Mouse (Mus musculus): ENCODE data around the gene B3gat2.

The B3gat2 gene

GRCm38 (mm10) chr1:23761502-23762135, at the start of gene B3gat2:
Gene B3gat2, plus strand, starts transcription at chr1:23761753.
- peak; percentile 69 for DNase-seq (ENCODE audit: low spot score)

DNA sequence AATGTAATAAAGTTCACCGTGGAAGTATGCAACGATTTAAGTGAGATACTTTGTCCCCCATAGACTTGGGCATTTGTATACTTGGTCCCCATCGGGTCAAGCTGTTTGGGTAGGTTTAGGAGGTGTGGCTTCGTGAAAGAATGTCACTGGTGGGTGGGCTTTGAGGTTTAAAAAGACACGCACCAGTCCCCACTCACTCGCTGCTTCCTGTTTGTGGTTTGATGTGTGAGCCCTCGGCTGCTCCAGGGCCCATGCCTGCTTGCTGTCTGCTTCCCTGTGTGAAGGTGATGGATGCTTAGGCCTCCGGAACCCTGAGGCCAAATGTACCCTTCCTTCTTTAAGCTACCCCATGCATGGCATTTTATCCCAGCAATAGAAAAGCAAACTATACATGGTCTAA, 41.2 kb upstream of the B3gat2 start:
- no peak for DNase-seq (ENCODE audit: low spot score)

GRCm38 (mm10) chr1:23721036-23721435, 40.5 kb upstream of the B3gat2 start:
- no peak for DNase-seq (ENCODE audit: low spot score)

- DNase-seq (ENCODE audit: low spot score) = no peak
These were observed 38.8 kb upstream of the B3gat2 start for GRCm38 (mm10) chr1:23722469-23723372.

DNA sequence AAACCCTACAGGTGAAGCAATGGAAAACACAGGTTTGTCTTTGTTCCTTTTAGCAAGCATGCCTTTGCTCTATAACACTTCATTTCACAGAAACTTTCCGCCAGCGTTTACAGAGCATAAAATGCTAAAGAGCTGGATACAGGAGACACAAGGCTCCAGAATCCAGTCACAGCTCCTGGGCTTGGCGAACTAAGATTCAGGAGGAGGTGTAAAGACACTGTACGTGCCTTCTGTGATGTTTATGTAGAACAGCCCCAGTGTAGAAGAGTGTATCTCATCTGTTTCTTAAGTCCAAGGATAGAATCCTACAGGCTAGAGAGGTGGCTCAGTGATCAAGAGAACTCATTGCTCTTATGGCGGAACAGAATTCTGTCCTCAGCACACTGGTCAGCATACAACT, 30.2 kb upstream of the B3gat2 start:
- no peak for DNase-seq (ENCODE audit: low spot score)

DNA sequence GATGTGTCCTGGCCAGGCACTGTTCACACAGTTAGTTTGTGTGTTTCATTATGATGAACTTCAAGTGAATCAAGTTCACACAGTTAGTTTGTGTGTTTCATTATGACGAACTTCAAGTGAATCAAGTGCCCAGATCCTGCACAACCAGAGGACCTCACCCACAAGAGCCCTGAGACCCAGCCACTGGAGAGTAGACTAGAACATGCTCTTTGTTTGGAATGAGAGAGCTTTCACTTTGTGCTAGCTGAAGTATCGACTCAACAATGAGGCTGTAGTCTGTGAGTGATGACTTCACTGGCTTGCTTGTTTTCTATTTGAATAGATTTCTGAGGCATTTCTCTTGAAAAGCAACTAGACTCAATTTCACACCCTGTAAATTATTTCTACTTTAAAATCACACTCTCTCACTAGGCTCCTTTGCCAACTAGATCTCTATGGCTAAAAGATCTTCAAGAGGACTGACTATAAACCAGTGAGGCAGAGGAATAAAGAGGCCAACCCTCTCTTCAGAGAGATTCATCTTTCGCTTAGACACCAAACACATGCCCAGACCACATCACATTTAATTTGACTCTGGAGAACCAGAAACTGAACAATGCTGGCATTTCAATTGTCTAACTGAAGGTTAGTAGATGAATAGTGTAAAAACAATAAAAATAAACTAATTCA, 10.6 kb upstream of the B3gat2 start:
- DNase-seq (ENCODE audit: low spot score) = no peak

GRCm38 (mm10) chr1:23753091-23753490, 8.5 kb upstream of the B3gat2 start:
- no peak for DNase-seq (ENCODE audit: low spot score)

DNA sequence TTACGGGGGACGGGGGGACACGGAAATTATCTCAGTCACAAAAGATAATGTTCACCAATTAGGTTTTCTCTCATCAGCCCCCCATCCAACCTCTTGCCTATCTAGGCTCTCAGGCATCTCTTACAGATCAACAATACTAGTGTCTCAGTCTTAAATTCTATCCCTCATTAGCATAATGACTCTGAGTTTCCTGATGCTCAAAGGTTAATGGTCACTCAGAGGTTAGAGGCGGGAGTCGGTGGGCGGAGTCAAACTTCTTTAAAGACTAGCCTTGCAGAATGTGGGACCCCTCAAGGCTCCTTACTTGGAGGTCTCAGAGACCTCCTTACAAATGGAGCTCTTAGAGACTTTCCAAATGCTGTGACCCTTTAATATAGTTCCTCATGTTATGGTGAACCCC, 8.0 kb upstream of the B3gat2 start:
- no peak for DNase-seq (ENCODE audit: low spot score)

DNA sequence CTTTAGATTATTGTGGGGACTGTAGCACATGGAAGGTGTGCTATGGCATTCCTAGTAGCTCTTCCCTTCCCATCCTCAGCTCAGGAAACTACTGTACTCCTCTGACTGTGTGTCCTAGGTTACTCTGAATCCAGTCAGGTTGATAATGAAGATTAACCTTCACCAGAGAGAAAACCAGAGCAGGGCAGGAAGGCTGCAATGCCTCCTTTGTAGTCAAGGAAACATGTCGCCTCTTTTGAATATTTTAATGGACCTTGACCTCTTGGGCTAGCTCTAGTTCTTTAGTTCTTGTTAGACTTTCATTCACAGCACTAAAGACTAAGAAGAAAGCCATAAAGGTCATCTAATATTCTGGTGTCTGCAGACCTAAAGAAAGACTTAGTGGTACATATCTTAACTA, 7.2 kb upstream of the B3gat2 start:
- DNase-seq (ENCODE audit: low spot score) = no peak

GRCm38 (mm10) chr1:23754967-23755366, 6.6 kb upstream of the B3gat2 start:
- DNase-seq (ENCODE audit: low spot score) = no peak

DNA sequence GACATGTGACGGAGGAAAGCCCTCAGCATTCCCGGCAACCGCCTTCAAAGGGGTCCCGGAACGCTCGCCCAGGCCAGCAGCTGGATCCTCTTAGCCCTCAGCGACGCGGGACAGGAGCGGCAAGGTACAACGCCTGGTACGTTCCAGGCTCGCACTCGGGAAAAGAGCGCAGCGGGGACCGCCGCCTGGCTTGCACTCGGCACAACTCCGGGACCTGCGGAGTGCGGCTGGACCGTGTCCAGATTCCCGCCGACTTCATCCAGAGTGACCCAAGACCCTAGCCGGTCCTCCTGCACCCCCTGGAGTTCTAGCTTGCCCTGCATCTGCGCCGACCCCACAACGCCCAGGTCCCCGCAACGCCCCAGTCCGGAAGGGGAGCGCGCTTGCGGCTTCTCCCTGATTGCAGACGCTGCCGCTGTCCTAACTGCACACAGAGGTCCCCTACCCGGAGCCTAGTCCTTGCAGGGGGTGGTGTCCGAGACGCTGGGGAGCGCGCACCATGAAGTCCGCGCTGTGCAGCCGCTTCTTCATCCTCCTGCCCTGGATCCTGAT, 659 bp downstream of the B3gat2 start:
- peak; percentile 54 for DNase-seq (ENCODE audit: low spot score)

DNA sequence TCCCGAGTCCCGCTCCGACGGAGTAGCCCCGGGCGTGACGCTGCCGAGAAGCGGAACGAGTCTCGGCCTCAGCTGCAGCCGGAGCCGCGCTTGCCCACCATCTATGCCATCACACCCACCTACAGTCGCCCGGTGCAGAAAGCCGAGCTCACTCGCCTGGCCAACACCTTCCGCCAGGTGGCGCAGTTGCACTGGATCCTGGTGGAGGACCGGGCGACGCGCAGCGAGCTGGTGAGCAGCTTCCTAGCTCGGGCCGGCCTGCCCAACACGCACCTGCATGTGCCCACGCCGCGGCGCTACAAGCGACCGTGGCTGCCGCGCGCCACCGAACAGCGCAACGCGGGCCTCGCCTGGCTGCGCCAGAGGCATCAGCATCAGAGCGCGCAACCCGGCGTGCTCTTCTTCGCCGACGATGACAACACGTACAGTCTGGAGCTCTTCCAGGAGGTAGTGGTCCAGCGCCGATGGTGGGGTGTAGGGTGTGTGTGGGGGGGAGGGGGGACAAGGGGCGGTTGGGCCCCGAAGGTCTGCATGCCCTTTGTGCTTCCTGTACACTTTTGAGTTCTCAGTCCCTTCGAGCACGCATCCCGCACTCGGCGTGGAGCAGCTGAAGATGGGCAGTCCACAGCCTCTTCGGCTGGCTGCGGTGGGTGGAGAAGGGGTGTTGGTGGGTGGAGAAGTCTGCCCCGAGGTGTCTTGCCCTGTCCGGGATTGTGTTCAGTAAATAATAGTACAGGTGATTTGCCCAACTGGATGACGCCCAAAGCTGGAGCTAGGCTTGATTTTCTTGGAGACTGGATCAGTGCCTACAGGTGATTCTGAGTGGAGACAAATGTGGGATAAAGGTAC, 1.5 kb downstream of the B3gat2 start:
- peak; percentile 98 for DNase-seq (ENCODE audit: low spot score)

DNA sequence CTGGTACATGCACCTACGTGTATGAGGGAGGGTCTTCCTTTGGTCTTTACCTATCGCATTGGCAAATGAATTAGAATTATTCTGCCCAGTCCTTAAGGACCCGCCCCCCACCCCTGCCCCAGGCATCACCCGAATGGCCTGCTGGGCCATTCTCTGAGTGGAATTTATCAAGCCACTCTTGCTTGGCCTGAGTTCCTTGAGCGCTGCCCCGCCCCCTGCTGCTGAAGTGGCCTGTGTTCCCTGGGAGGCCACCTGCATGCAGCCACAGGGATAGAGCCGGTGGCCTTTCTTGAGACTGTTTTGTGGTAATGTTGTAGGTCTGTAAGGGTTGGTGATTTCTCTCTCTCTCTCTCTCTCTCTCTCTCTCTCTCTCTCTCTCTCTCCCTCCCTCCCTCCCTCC, 2.2 kb downstream of the B3gat2 start:
- peak; percentile 54 for DNase-seq (ENCODE audit: low spot score)

- DNase-seq (ENCODE audit: low spot score) = no peak
These were observed 3.2 kb downstream of the B3gat2 start for GRCm38 (mm10) chr1:23764710-23765109.

DNA sequence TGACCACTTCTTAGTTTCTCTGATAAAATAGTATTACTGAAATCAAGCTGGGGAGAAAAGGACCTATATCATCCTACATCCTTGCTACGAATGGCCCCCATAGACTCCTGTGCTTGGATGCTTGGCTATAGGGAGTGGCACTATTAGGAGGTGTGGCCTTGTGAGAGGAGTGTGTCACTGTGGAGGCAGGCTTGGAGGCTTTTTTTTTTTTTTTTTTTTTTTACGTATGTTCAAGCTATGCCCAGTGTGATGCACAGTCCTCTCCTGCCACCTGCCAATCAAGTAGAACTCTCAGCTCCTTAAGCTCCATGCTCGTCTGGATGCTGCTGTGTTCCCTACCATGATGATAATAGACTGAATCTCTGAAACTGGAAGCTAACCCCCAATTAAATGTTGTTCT, 11.5 kb downstream of the B3gat2 start:
- no peak for DNase-seq (ENCODE audit: low spot score)

DNA sequence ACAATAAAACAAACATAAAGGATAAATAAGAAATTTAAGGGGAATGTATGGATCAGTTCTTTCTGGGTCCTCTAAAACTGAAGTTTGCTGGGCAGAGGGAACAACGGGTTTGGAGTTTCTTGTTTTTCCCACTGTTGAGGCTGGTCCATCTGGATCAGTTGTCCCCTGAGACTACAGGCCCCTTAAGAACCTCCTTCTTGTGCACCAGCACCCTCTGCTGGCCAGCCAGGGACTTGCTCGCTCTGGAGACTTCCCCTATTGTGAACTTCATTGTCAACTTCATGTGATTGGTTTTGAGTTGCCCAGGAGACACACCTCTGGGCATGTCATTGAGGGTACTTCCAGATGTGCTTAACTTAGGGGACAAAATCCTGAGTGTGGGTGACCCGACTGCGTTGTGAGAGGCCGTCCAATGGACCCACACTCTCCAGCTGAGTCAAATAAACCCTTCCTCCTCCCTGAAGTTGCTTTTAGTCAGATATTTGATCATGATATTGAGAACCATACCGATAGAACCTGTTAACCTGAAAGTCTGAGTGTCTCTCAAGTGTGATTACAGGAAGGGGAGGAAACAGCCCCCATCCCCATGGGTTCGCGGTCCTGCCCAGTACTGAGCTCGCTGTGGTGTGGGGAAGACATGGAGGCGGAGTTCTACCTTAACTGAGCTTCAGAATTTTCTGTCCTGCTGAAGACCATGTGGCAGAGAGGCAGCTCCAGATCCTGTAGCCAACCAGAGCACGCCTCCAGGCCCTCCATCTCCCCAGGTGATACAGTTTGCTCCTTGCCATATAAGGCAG, 31.4 kb downstream of the B3gat2 start:
- peak; percentile 87 for DNase-seq (ENCODE audit: low spot score)

DNA sequence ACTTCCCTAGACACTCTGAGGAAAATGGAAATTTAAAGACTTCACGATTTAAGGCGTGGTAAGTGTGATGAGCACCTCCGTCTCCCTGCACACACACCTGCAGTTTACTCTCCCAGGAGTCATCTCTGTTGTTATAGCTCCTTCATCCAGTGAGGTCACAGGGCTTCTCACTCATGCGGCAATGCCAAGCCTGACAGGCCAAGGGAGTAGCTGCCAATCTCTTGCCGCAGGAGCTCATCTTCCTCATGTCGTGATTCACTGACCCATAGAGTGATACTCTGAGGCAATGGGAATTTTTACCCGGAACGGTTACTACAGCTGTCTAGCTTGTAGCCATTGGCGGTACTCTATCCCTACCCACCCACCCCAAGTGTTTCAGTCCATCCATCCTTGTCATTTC, 36.8 kb downstream of the B3gat2 start:
- DNase-seq (ENCODE audit: low spot score) = no peak

- DNase-seq (ENCODE audit: low spot score) = no peak
These were observed 60.1 kb downstream of the B3gat2 start for GRCm38 (mm10) chr1:23821615-23822014.

- peak; percentile 86 for DNase-seq (ENCODE audit: low spot score)
These were observed 65.6 kb downstream of the B3gat2 start for GRCm38 (mm10) chr1:23826887-23827758.

GRCm38 (mm10) chr1:23834246-23834645, 72.7 kb downstream of the B3gat2 start:
- DNase-seq (ENCODE audit: low spot score) = no peak

All from retina, embryonic 14.5 days (tissue).